Mouse (Mus musculus) heart, embryonic 10.5 days (tissue): ENCODE data around the gene Adap1. TPM values are rescaled to one million over a fixed set of nuclear protein-coding genes. Genes with fewer than 3 reads are reported as not detected.

Experiments used
- microRNA counts: library from miRNA; unstranded; fragments of <30 nt; microRNA quantifications from one replicate; lab custom pipeline; 2017
- microRNA-seq: library from miRNA; unstranded; fragments of <30 nt; microRNA quantifications from one replicate; pipeline ENCODE4, GENCODE M21; 2017
- polyA plus RNA-seq: library from polyadenylated mRNA; unstranded; fragments of >200 nt; fragmentation: Nextera tagmentation; extraction: Ambion mirVana; gene quantifications from 2 replicates; pipeline ENCODE4 v1.2.1, GENCODE M21; 2016

Adap1 gene
- polyA plus RNA-seq, 1 experiment from 2014 or later, result 1.2 TPM

MicroRNAs within 50 kb of the gene (microRNA counts, 519-probe panel; counts per million panel counts)
- microRNA mmu-miR-339-3p (lab: Ali Mortazavi, UCI) (not detected), microRNA mmu-miR-339-5p (lab: Ali Mortazavi, UCI) (not detected)

Small RNA genes lying within 50 kb of the gene (microRNA-seq; reads per million reads assigned to microRNA genes)
- gene Mir339, result 549 reads per million, percentile 73 among the genes with 10 or more reads in this experiment

Other genes starting within 250 kb of the Adap1 start
- 7.4 and 8.3 TPM in 2 replicates for gene Prkar1b, start 175.6 kb downstream of the Adap1 start, polyA plus RNA-seq
- gene Dnaaf5, start 175.4 kb downstream of the Adap1 start, polyA plus RNA-seq, result 9.5 and 12.5 TPM in 2 replicates
- gene Sun1, start 125.0 kb downstream of the Adap1 start, polyA plus RNA-seq, result 40.3 and 43.8 TPM in 2 replicates
- gene Get4, start 73.3 kb downstream of the Adap1 start, polyA plus RNA-seq, result 193 and 205 TPM in 2 replicates
- gene Cox19, start 25.8 kb upstream of the Adap1 start, polyA plus RNA-seq, result 76.3 and 93.2 TPM in 2 replicates
- gene Cyp2w1, start 27.0 kb upstream of the Adap1 start, polyA plus RNA-seq, result not detected in 2 replicates
- gene Gpr146, start 52.1 kb upstream of the Adap1 start, polyA plus RNA-seq, result 5.6 and 5.7 TPM in 2 replicates
- 0.28 and 0.45 TPM in 2 replicates for gene C130050O18Rik, start 79.7 kb upstream of the Adap1 start, polyA plus RNA-seq
- 0.26 and 0.36 TPM in 2 replicates for gene Gper1, start 97.5 kb upstream of the Adap1 start, polyA plus RNA-seq
- 29.2 and 40.9 TPM in 2 replicates for gene 3110082I17Rik, start 134.9 kb upstream of the Adap1 start, polyA plus RNA-seq
- gene Zfand2a, start 158.9 kb upstream of the Adap1 start, polyA plus RNA-seq, result 10.7 and 12.6 TPM in 2 replicates
- gene Uncx, start 217.9 kb upstream of the Adap1 start, polyA plus RNA-seq, result 0.18 TPM in 1 of 2 replicates, not detected in the other